In the genomic region with DNA sequence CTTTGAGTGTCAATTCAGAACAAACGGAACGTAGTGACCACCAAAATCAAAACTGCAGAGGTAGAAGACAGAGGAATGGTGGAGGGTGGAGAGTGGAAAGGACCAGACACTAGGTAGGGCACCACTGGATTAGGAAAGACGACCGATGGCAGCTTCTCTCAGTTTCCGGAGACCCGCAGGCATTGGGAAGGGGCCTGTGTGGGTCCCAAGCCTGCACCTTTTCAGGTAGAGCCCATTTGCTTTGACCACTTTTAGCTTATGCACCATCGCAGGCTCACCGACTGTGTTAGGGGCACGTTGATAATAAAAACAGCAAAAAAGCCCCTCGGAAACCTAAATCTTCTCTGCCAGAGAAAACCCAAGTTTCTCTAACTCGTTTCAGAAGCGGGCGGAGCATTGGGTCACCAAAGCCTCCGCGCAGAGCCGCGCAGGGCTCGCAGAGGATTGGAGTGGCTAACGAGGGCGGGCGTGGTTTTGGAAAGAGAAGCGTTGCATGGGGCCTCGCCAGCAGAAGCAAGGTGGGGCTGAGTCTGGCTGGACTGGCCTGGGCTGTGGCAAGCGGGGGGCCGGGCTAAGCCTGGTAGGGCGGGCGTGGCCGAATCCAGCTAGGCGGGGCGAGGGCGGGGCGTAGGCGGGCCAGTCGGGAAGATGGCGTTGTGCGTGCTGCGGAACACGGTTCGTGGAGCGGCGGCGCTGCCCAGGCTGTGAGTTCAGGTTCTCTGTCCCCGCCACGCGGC, we compare ENCODE assay signal across 7 mouse cellular contexts. TPM values are rescaled to one million over a fixed set of nuclear protein-coding genes. Genes with fewer than 3 reads are reported as not detected.
DNase-seq lines count a peak whose midpoint lies in the region; ATAC-seq and TF ChIP-seq lines count a peak whose summit lies in the region.

TSS of gene Clybl (plus strand) at position 627 of the 737 bp plus-strand sequence.

- intact Hi-C loops in left cerebral cortex, postnatal 4 days (cut with DNase I) = no loop called here

- 3% methylated on average over 42 of the region's 45 CpGs for WGBS in intestine, postnatal 0 days
- 4% methylated on average over 44 of the region's 45 CpGs for WGBS in midbrain, embryonic 12.5 days
- 4% methylated on average over 45 of the region's 45 CpGs for WGBS in small intestine, adult 2 months

- H3K36me3 ChIP-seq in intestine, postnatal 0 days (ENCODE audit: control insufficient read depth, insufficient read depth) = no peaks in the 10 kb centered on the region
- no peaks in the 10 kb centered on the region for H3K36me3 ChIP-seq in midbrain, embryonic 12.5 days
- H3K36me3 ChIP-seq in small intestine, adult 2 months (ENCODE audit: control insufficient read depth, insufficient read depth, low read length) = no peaks in the 10 kb centered on the region

- peak; percentile 32; the same call in 1 of the 2 replicates for TF ChIP-seq POLR2A in small intestine, adult 2 months (IDR thresholded peaks at IDR 0.05; ENCODE audit: low read depth, low read length)

- peak within 1 kb of the TSS; percentile 67 for H3K9ac ChIP-seq in intestine, postnatal 0 days (ENCODE audit: low read depth, low read length)
- peak within 1 kb of the TSS; percentile 54 for H3K9ac ChIP-seq in midbrain, embryonic 12.5 days (replicated peaks)

- no peaks in the 10 kb centered on the region for H3K9me3 ChIP-seq in intestine, postnatal 0 days (ENCODE audit: control insufficient read depth)
- H3K9me3 ChIP-seq in midbrain, embryonic 12.5 days = no peaks in the 10 kb centered on the region

- no peak within 1 kb of the TSS for H3K27ac ChIP-seq in intestine, postnatal 0 days (ENCODE audit: low read depth, low read length)
- H3K27ac ChIP-seq in midbrain, embryonic 12.5 days (replicated peaks) = no peak within 1 kb of the TSS
- H3K27ac ChIP-seq in small intestine, adult 2 months (ENCODE audit: insufficient read depth, low read depth, low read length) = peak within 1 kb of the TSS; percentile 12; the same call in 1 of the 2 replicates

- no peak for TF ChIP-seq CTCF in intestine, postnatal 0 days (IDR thresholded peaks at IDR 0.05; ENCODE audit: low read depth)
- no peak for TF ChIP-seq CTCF in small intestine, adult 2 months (IDR thresholded peaks at IDR 0.05; ENCODE audit: extremely low read depth, insufficient read length, insufficient replicate concordance, low read depth, low read length)

- no peaks in the 10 kb centered on the region for H3K4me1 ChIP-seq in intestine, postnatal 0 days (replicated peaks; ENCODE audit: control insufficient read depth, insufficient read depth, low read length)
- H3K4me1 ChIP-seq in midbrain, embryonic 12.5 days = peaks cover 5% of the 10 kb centered on the region; the same call in 1 of the 2 replicates
- H3K4me1 ChIP-seq in small intestine, adult 2 months (ENCODE audit: control insufficient read depth, insufficient read depth, insufficient read length, low read length) = no peaks in the 10 kb centered on the region

- no peaks in the 10 kb centered on the region for H3K27me3 ChIP-seq in intestine, postnatal 0 days (replicated peaks; ENCODE audit: control insufficient read depth, insufficient read depth, low read length)
- no peaks in the 10 kb centered on the region for H3K27me3 ChIP-seq in midbrain, embryonic 12.5 days
- no peaks in the 10 kb centered on the region for H3K27me3 ChIP-seq in small intestine, adult 2 months (ENCODE audit: control insufficient read depth, insufficient read depth, low read length)

- peak within 1 kb of the TSS; percentile 82 for H3K4me3 ChIP-seq in intestine, postnatal 0 days (ENCODE audit: low read depth, low read length)
- peak within 1 kb of the TSS; percentile 56 for H3K4me3 ChIP-seq in midbrain, embryonic 12.5 days
- H3K4me3 ChIP-seq in small intestine, adult 2 months (ENCODE audit: low read depth, low read length) = peak within 1 kb of the TSS; percentile 89

- peak; percentile 98 for ATAC-seq in intestine, postnatal 0 days
- peak; percentile 99 for ATAC-seq in midbrain, embryonic 12.5 days (ENCODE audit: low FRiP score, low read depth)

- DNase-seq in adrenal gland, adult 8-10 months = peak; percentile 94
- peak; percentile 99 for DNase-seq in embryo, embryonic 9.5 days (ENCODE audit: extremely low spot score)
- DNase-seq in gastrocnemius, postnatal 4 days (ENCODE audit: low spot score in 2 of 2) = peak; percentile 90 to 96
- peak; percentile 94 for DNase-seq in left cerebral cortex, postnatal 4 days

- peak within 1 kb of the TSS; percentile 77 for H3K4me2 ChIP-seq in intestine, postnatal 0 days (replicated peaks; ENCODE audit: low read depth)
- H3K4me2 ChIP-seq in midbrain, embryonic 12.5 days (replicated peaks) = peak within 1 kb of the TSS; percentile 58

RNA-seq across cellular contexts. Expression of gene Clybl, which starts in this region (rescaled TPM):
- total RNA-seq in adrenal gland, adult 8-10 months (2022) = 10 to 100 TPM; 49.7 to 81.2 (median 66.3) TPM
- 10 to 100 TPM; 42.0 to 48.1 TPM for total RNA-seq in gastrocnemius, postnatal 4 days (2021)
- polyA plus RNA-seq in intestine, postnatal 0 days (2015; fragmentation: Nextera tagmentation; extraction: Ambion mirVana) = 22.2 and 23.0 TPM in 2 replicates
- 1 to 10 TPM; 6.5 to 8.5 TPM for total RNA-seq in left cerebral cortex, postnatal 4 days (2021)
- 19.4 and 34.6 TPM in 2 replicates for polyA plus RNA-seq in midbrain, embryonic 12.5 days (2016; fragmentation: Nextera tagmentation; extraction: Ambion mirVana)
- polyA plus RNA-seq in small intestine, adult 2 months (2012; rRNA removed) = 2.8 and 3.1 TPM in 2 replicates

Comparison
In these comparisons a context has a peak if more than half of its experiments do, and no peak if none do; other contexts are left out.
1. RNA of gene Clybl (total RNA-seq): 49.7 to 81.2 TPM in adrenal gland, adult 8-10 months and 42.0 to 48.1 TPM in gastrocnemius, postnatal 4 days; 6.5 to 8.5 TPM in left cerebral cortex, postnatal 4 days; every median in the first group is over 4 times any median in the second.
2. Peak in every context shown above with its lines, with median percentiles within 50 percentile points of each other: DNase-seq and H3K4me3 ChIP-seq.